In the genomic region with DNA sequence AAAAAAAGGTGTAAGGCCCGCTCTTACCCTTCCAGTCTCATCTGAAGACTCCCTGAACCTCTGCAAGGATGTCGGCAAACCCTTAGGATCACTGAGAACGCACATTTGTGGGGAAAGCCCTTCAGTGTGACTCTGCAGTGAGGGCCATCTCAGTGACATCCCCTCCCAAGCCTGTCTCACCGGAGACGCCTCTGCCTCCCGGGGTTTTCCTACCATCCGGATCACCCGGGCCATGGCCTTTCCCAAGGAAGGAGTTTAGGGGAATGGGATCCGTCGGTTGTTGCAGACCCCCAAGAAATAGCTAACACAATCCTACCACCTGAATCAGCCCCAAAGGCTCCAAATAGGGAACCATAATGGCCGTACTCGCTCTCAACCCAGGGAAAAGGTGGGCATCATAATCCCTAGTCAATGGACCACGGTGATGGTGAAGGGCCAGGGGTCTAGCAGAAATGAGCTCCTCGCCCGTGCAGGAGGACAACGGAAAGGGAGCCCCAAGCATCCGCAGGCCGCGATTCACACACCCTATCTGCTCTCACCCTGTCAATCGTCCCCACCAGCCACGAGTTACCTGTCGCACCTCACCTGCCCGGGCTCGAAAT, we compare ENCODE assay signal across 8 mouse cellular contexts. TPM values are rescaled to one million over a fixed set of nuclear protein-coding genes. Genes with fewer than 3 reads are reported as not detected.
A peak's percentile ranks its signal among the peaks of the same experiment; 100 is the strongest.
DNase-seq lines count a peak whose midpoint lies in the region; ATAC-seq and TF ChIP-seq lines count a peak whose summit lies in the region.

No protein-coding gene starts in this region.

- H3K4me1 ChIP-seq in ES-Bruce4 (ENCODE audit: control insufficient read depth, insufficient read depth, low read length), result no peaks in the 10 kb centered on the region
- H3K4me1 ChIP-seq in embryonic facial prominence, embryonic 12.5 days, result peaks cover 10% of the 10 kb centered on the region
- peaks cover 16% of the 10 kb centered on the region for H3K4me1 ChIP-seq in hindbrain, embryonic 16.5 days (ENCODE audit: control insufficient read depth, insufficient read depth, low read depth, low read length)
- H3K4me1 ChIP-seq in stomach, postnatal 0 days (replicated peaks; ENCODE audit: control insufficient read depth, insufficient read depth), result 0 out of 2 replicates have a peak, but pooled peaks cover 3% of the 10 kb centered on the region

- peak; percentile 84 for TF ChIP-seq POLR2A in ES-Bruce4 (IDR thresholded peaks at IDR 0.05; ENCODE audit: insufficient read depth, low read length)

- no peak for TF ChIP-seq EP300 in ES-Bruce4 (IDR thresholded peaks at IDR 0.05; ENCODE audit: insufficient read depth, low read depth, low read length)
- TF ChIP-seq EP300 in stomach, postnatal 0 days (optimal IDR thresholded peaks at IDR 0.05), result no peak

- no peaks in the 10 kb centered on the region for H3K36me3 ChIP-seq in ES-Bruce4 (ENCODE audit: control insufficient read depth, insufficient read depth, low read length, poor library complexity, severe bottlenecking)
- H3K36me3 ChIP-seq in embryonic facial prominence, embryonic 12.5 days, result no peaks in the 10 kb centered on the region
- H3K36me3 ChIP-seq in hindbrain, embryonic 16.5 days (ENCODE audit: control insufficient read depth, insufficient read depth, low read length), result no peaks in the 10 kb centered on the region
- H3K36me3 ChIP-seq in stomach, postnatal 0 days (ENCODE audit: control insufficient read depth, insufficient read depth, low read length), result no peaks in the 10 kb centered on the region

- peak overlapping the region; percentile 98 for H3K9ac ChIP-seq in ES-Bruce4 (ENCODE audit: low read depth, poor library complexity, severe bottlenecking)
- peak overlapping the region; percentile 77 for H3K9ac ChIP-seq in embryonic facial prominence, embryonic 12.5 days
- H3K9ac ChIP-seq in hindbrain, embryonic 16.5 days (ENCODE audit: low read depth, low read length), result peak overlapping the region; percentile 85
- H3K9ac ChIP-seq in stomach, postnatal 0 days (ENCODE audit: low read length), result peak overlapping the region; percentile 83

- 2% methylated on average over 24 of the region's 24 CpGs for WGBS in embryonic facial prominence, embryonic 12.5 days
- 2% methylated on average over 24 of the region's 24 CpGs for WGBS in hindbrain, embryonic 16.5 days
- under 1% methylated on average over 24 of the region's 24 CpGs for WGBS in stomach, postnatal 0 days

- H3K27ac ChIP-seq in ES-Bruce4 (ENCODE audit: insufficient read depth, low read length), result peak overlapping the region; percentile 29
- peak overlapping the region; percentile 97 for H3K27ac ChIP-seq in embryonic facial prominence, embryonic 12.5 days
- peak overlapping the region; percentile 99 for H3K27ac ChIP-seq in hindbrain, embryonic 16.5 days (ENCODE audit: low read depth, low read length)
- peak overlapping the region; percentile 100 for H3K27ac ChIP-seq in stomach, postnatal 0 days (replicated peaks)

- H3K4me3 ChIP-seq in ES-Bruce4 (ENCODE audit: low read depth, low read length), result peak overlapping the region; percentile 90
- peak overlapping the region; percentile 93 for H3K4me3 ChIP-seq in embryonic facial prominence, embryonic 12.5 days
- peak overlapping the region; percentile 98 for H3K4me3 ChIP-seq in hindbrain, embryonic 16.5 days (ENCODE audit: low read length)
- H3K4me3 ChIP-seq in stomach, postnatal 0 days (ENCODE audit: low read depth, low read length), result peak overlapping the region; percentile 97

- no peaks in the 10 kb centered on the region for H3K9me3 ChIP-seq in ES-Bruce4 (replicated peaks; ENCODE audit: control insufficient read depth, insufficient read depth, low read length, poor library complexity, severe bottlenecking)
- no peaks in the 10 kb centered on the region for H3K9me3 ChIP-seq in embryonic facial prominence, embryonic 12.5 days
- no peaks in the 10 kb centered on the region for H3K9me3 ChIP-seq in hindbrain, embryonic 16.5 days (ENCODE audit: control insufficient read depth, low read length)
- no peaks in the 10 kb centered on the region for H3K9me3 ChIP-seq in stomach, postnatal 0 days (ENCODE audit: control insufficient read depth, low read length)

- ATAC-seq in embryonic facial prominence, embryonic 12.5 days (ENCODE audit: insufficient number of reproducible peaks, insufficient read depth, low FRiP score, low TSS enrichment), result peak; percentile 25
- peak; percentile 64 for ATAC-seq in hindbrain, embryonic 16.5 days
- ATAC-seq in stomach, postnatal 0 days (ENCODE audit: low FRiP score, low TSS enrichment), result no peak

- no peak for TF ChIP-seq CTCF in ES-Bruce4 (IDR thresholded peaks at IDR 0.05; ENCODE audit: low read depth, low read length)
- TF ChIP-seq CTCF in stomach, postnatal 0 days (IDR thresholded peaks at IDR 0.05; ENCODE audit: low read depth), result no peak

- DNase-seq in heart, adult 8-10 months (ENCODE audit: low spot score), result peak; percentile 21
- no peak for DNase-seq in heart, adult 11 months
- DNase-seq in lung, postnatal 10 days, result peak; percentile 24
- DNase-seq in stomach, postnatal 0 days (ENCODE audit: low spot score), result peak; percentile 33
- DNase-seq in layer of hippocampus, adult 18-20 months (ENCODE audit: low spot score in 2 of 2), result no peak

- no peaks in the 10 kb centered on the region for H3K27me3 ChIP-seq in ES-Bruce4 (ENCODE audit: control insufficient read depth, insufficient read depth, low read length, poor library complexity, severe bottlenecking)
- H3K27me3 ChIP-seq in embryonic facial prominence, embryonic 12.5 days, result no peaks in the 10 kb centered on the region
- no peaks in the 10 kb centered on the region for H3K27me3 ChIP-seq in hindbrain, embryonic 16.5 days (replicated peaks; ENCODE audit: control insufficient read depth, insufficient read depth, low read length)
- no peaks in the 10 kb centered on the region for H3K27me3 ChIP-seq in stomach, postnatal 0 days (ENCODE audit: control insufficient read depth, insufficient read depth, low read length)

- peak overlapping the region; percentile 96 for H3K4me2 ChIP-seq in embryonic facial prominence, embryonic 12.5 days (replicated peaks)
- H3K4me2 ChIP-seq in hindbrain, embryonic 16.5 days (ENCODE audit: low read length), result peak overlapping the region; percentile 74
- H3K4me2 ChIP-seq in stomach, postnatal 0 days (replicated peaks; ENCODE audit: low read depth), result peak overlapping the region; percentile 82

RNA-seq across cellular contexts. Expression of a gene that starts 1.0 kb away (rescaled TPM):
- total RNA-seq in heart, adult 8-10 months (2022), result 10 to 100 TPM; 20.2 to 26.2 (median 24.9) TPM
- polyA plus RNA-seq in ES-Bruce4 (2011; ENCODE audit: insufficient read depth, insufficient read length, low read depth, missing spikeins), result 81.2 and 87.7 TPM in 2 replicates
- polyA plus RNA-seq in embryonic facial prominence, embryonic 12.5 days (2016; fragmentation: Nextera tagmentation; extraction: Ambion mirVana), result 40.7 and 44.9 TPM in 2 replicates
- polyA plus RNA-seq in hindbrain, embryonic 16.5 days (2015; fragmentation: Nextera tagmentation; extraction: Ambion mirVana), result 155 TPM in 2 replicates
- polyA plus RNA-seq in stomach, postnatal 0 days (2015; fragmentation: Nextera tagmentation; extraction: Ambion mirVana), result 44.6 and 47.5 TPM in 2 replicates
- total RNA-seq in layer of hippocampus, adult 18-20 months (2021), result 100 to 1,000 TPM; 566 to 590 TPM

RNA-seq across cellular contexts. Expression of a gene that starts 1.2 kb away (rescaled TPM):
- total RNA-seq in heart, adult 8-10 months (2022), result 10 to 100 TPM; 54.3 to 58.7 (median 55.4) TPM
- polyA plus RNA-seq in ES-Bruce4 (2011; ENCODE audit: insufficient read depth, insufficient read length, low read depth, missing spikeins), result 157 and 170 TPM in 2 replicates
- polyA plus RNA-seq in embryonic facial prominence, embryonic 12.5 days (2016; fragmentation: Nextera tagmentation; extraction: Ambion mirVana), result 114 and 125 TPM in 2 replicates
- 58.6 and 64.5 TPM in 2 replicates for polyA plus RNA-seq in hindbrain, embryonic 16.5 days (2015; fragmentation: Nextera tagmentation; extraction: Ambion mirVana)
- 45.6 and 54.0 TPM in 2 replicates for polyA plus RNA-seq in stomach, postnatal 0 days (2015; fragmentation: Nextera tagmentation; extraction: Ambion mirVana)
- total RNA-seq in layer of hippocampus, adult 18-20 months (2021), result 10 to 100 TPM; 64.2 to 65.7 TPM

RNA-seq across cellular contexts. Expression of a gene that starts 34.6 kb away (rescaled TPM):
- total RNA-seq in heart, adult 8-10 months (2022), result 10 to 100 TPM; 15.6 to 22.2 (median 17.3) TPM
- polyA plus RNA-seq in ES-Bruce4 (2011; ENCODE audit: insufficient read depth, insufficient read length, low read depth, missing spikeins), result 19.3 and 22.4 TPM in 2 replicates
- polyA plus RNA-seq in embryonic facial prominence, embryonic 12.5 days (2016; fragmentation: Nextera tagmentation; extraction: Ambion mirVana), result 3.4 and 3.5 TPM in 2 replicates
- 1.9 and 2.1 TPM in 2 replicates for polyA plus RNA-seq in hindbrain, embryonic 16.5 days (2015; fragmentation: Nextera tagmentation; extraction: Ambion mirVana)
- 1.8 and 2.0 TPM in 2 replicates for polyA plus RNA-seq in stomach, postnatal 0 days (2015; fragmentation: Nextera tagmentation; extraction: Ambion mirVana)
- 10 to 100 TPM; 39.1 to 41.9 TPM for total RNA-seq in layer of hippocampus, adult 18-20 months (2021)

Comparison
In these comparisons a context has a peak if more than half of its experiments do, and no peak if none do; other contexts are left out.
1. DNase-seq: peak in heart, adult 8-10 months (single experiment), lung, postnatal 10 days (single experiment) and stomach, postnatal 0 days (single experiment); none in heart, adult 11 months (single experiment) and layer of hippocampus, adult 18-20 months (0 of 2).
2. H3K27ac ChIP-seq: peak in every context shown above with its lines; median percentile 100 in stomach, postnatal 0 days; 99 in hindbrain, embryonic 16.5 days; 97 in embryonic facial prominence, embryonic 12.5 days; 29 in ES-Bruce4.
3. Peak in every context shown above with its lines, with median percentiles within 50 percentile points of each other: H3K4me3 ChIP-seq, H3K9ac ChIP-seq and H3K4me2 ChIP-seq.